Mouse (Mus musculus) cortical plate, adult 2 months (tissue): Measurements from ENCODE around the gene Farp1.

Source experiments
- CTCF ChIP-seq: fragments of 200-500 bp; IDR thresholded peaks from 2 replicates; pipeline ENCODE4 v1.5.1; 2011; ENCODE audit warnings: mild to moderate bottlenecking, control low read depth, low read length; ENCODE audit not compliant: insufficient read depth; ENCODE audit errors: extremely low read depth
- POLR2A ChIP-seq: fragments of 200-500 bp; IDR thresholded peaks from 2 replicates; pipeline ENCODE4 v1.6.1; 2011; ENCODE audit warnings: mild to moderate bottlenecking, low read length, control low read depth; ENCODE audit not compliant: insufficient read depth; ENCODE audit errors: extremely low read depth

DNA sequence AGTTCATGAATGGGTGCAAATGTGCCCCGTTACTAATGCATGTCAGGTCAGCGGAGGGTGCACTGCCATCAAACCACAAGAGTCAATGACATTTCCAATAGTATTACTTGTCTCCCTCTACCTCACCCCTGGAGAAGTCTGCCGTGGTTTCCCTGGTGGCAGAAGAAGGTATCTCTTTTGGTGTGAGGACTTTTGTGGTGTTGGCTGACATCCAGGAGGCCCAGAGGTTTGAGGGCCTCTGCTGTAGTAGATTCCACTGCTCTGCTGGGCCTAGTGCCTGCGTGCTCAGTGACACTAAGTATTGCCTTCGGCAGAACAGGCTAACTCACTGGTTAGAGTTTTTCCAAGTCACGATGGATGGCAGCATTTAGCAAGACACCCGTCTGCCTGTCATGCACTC, 83.9 kb downstream of the Farp1 start:
- no peak for TF ChIP-seq POLR2A
- no peak for TF ChIP-seq CTCF
